Comparison of ENCODE assay signal across 8 mouse cellular contexts in the genomic region with DNA sequence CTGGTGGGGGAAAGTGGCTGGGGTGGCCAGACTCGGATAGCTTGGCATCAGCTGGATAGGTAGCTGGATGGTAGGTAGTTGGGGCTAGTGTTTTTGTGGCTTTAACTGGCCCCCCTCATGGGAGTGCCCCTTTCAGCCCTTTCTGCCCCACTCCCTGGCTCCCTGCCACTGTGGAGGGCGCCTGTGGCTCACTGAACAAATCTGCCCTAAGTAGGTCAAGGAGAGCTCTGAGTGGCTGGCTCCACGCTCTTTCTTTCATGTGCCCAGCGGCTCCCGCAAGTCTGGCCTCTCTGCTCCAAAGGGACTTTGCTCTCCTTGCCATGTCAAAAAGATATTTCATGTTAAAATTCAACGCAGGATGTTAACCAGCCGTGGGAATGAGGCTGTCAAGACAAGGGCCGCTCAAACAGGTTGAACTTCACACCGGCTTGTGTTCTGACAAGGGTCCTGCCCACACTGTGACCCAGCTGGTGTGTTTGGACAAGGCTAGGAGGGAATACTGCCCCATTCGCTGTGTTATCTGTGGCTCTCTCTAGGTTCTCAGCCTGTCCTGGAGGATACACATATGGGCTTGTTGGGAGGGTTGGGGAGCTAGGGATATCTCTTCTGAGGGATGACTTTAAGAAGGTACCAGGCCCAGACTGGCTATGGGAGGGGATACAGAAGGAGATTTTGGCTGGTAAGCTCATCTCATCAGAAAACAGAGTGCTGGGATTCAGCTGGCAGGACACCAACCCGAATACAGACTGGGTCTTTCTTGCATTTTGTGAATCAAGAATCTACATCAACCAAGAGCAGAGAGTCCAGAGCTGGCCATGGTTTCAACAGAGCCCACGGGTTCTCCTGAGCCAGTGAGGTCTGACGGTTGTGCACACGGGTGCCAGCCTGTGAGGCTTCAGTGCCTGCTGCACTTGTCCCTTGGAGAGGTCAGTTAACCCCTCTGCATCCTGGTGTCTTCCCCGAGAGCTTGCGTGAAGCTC. TPM values are rescaled to one million over a fixed set of nuclear protein-coding genes. Genes with fewer than 3 reads are reported as not detected.
DNase-seq lines count a peak whose midpoint lies in the region; ATAC-seq lines count a peak whose summit lies in the region.
"Had no signal": no experiment of that assay in that cellular context is flagged by ENCODE, and none has a peak within 500 bp of the region (broad histone marks: within the 10 kb centered on the region; RNA-seq: fewer than 3 reads in every experiment).

No protein-coding gene starts in this region.

- no peak for ATAC-seq in erythroid progenitor cell, adult 5-6 weeks (replicated peaks; ENCODE audit: low FRiP score, poor library complexity, severe bottlenecking)

- DNase-seq in lung, adult 18-20 months, result peak; percentile 52 to 63
- no peak for DNase-seq in lung, postnatal 14 days
- peak; percentile 83 for DNase-seq in adrenal gland, postnatal 25 days
- DNase-seq in cerebellum, adult 9-10 months, result peak; percentile 72
- DNase-seq in kidney, postnatal 25 days, result peak; percentile 85 to 94
- no peak for DNase-seq in testis, postnatal 14 days (ENCODE audit: low spot score)

RNA-seq across cellular contexts. Expression of gene Slc22a12, which starts 5.9 kb away (rescaled TPM):
- not detected in 2 replicates for total RNA-seq in adrenal gland, postnatal 25 days (2021)
- not detected in 2 replicates for total RNA-seq in erythroid progenitor cell, adult 5-6 weeks (2015; ENCODE audit: low replicate concordance)
- not detected in 2 replicates for total RNA-seq in erythroid progenitor cell, adult 5-6 weeks (2017; ENCODE audit: low replicate concordance)
- total RNA-seq: megakaryocyte, adult 5-6 weeks had no signal

Comparison
In these comparisons a context has a peak if more than half of its experiments do, and no peak if none do; other contexts are left out.
1. DNase-seq: peak in lung, adult 18-20 months (2 of 2), adrenal gland, postnatal 25 days (single experiment), cerebellum, adult 9-10 months (single experiment) and kidney, postnatal 25 days (2 of 2); none in lung, postnatal 14 days (single experiment) and testis, postnatal 14 days (single experiment).